Mouse (Mus musculus): ENCODE results near the gene Dars. TPM values are rescaled to one million over a fixed set of nuclear protein-coding genes. Genes with fewer than 3 reads are reported as not detected.
"Not testable (repeated sequence)": the region's sequence is repeated elsewhere in the genome, so short reads cannot be mapped to it uniquely, and the experiment has no call there.

Dars gene
- polyA plus RNA-seq, 1 experiment from 2014 or later: 139 TPM

DNA sequence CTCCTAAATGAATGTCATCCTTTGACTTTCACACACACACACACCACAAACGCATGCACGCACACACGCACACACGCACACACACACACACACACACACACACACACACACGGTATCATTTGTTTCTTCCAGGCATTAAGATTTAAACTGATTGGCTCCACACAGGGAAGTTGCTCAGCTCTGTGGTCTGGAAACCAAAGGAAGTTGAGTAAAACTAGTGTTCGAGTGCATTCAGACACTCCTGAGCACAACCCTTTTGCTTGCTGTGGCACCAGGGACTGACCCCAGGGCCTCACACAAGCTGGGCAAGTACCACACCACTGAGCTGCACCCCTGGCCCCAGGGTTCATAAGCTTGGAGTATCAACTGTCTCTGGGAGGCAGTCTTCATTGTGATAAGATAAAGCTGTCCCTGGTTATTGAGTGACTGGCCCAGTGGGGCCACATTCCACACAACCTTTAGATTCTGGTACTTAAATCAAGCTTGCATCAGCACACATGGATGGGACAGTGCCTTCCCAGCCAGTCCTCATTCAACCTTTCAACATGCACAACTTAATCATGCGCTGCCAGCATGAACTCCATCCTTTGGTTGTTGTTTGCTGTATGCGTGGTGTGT is 94.0 kb downstream of the Dars start:
- WGBS: 92% methylated on average over 8 of the region's 8 CpGs
- H3K9ac ChIP-seq: no peak overlapping the region
- no peaks in the 10 kb centered on the region for H3K36me3 ChIP-seq

GRCm38 (mm10) chr1:128319266-128319665 is 97.9 kb downstream of the Dars start:
- H3K9me3 ChIP-seq; H3K4me2 ChIP-seq; H3K27ac ChIP-seq (replicated peaks); H3K27me3 ChIP-seq; H3K4me1 ChIP-seq (replicated peaks); H3K36me3 ChIP-seq; ATAC-seq (ENCODE audit: low FRiP score, low read depth); H3K4me3 ChIP-seq; H3K9ac ChIP-seq: not testable (repeated sequence)
- WGBS: 89% methylated on average over 6 of the region's 6 CpGs

More for the DNA sequence above, 94.0 kb downstream of the Dars start:
- H3K4me2 ChIP-seq: no peak overlapping the region
- ATAC-seq (ENCODE audit: low FRiP score, low read depth): no peak
- no peaks in the 10 kb centered on the region for H3K27me3 ChIP-seq
- no peak overlapping the region for H3K27ac ChIP-seq (replicated peaks)
- H3K4me3 ChIP-seq: no peak overlapping the region
- H3K9me3 ChIP-seq: no peaks in the 10 kb centered on the region
- no peaks in the 10 kb centered on the region for H3K4me1 ChIP-seq (replicated peaks)

DNA sequence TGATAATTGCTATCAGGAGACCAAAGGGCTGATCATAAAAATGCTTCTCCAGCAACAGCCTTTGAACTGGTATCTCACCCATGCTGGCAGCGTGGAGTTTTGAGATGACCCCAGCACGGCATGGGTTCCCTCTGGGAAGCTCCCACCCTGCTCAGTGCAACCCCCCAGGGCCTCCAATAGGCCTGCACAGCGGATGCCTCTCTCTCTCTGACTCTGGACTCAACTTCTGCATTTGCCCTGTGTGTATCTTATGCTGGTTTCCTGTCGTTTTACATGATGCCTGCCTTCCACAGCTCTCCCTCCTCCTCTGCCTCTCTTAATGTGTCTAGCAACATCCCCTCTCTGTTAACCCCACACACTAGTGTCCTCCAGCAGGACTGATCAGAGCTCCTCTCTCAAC is 102.5 kb downstream of the Dars start:
- H3K9me3 ChIP-seq: no peaks in the 10 kb centered on the region
- no peak overlapping the region for H3K4me2 ChIP-seq
- WGBS: 80% methylated on average over 4 of the region's 4 CpGs
- no peak overlapping the region for H3K27ac ChIP-seq (replicated peaks)
- H3K9ac ChIP-seq: no peak overlapping the region
- no peaks in the 10 kb centered on the region for H3K36me3 ChIP-seq
- no peaks in the 10 kb centered on the region for H3K4me1 ChIP-seq (replicated peaks)
- H3K4me3 ChIP-seq: no peak overlapping the region
- ATAC-seq (ENCODE audit: low FRiP score, low read depth): no peak
- H3K27me3 ChIP-seq: no peaks in the 10 kb centered on the region

Other genes with a start within 250 kb of the Dars start
- 74.7 and 82.9 TPM in 2 replicates for gene Ubxn4, start 173.4 kb downstream of the Dars start, polyA plus RNA-seq (2015; fragmentation: Nextera tagmentation; extraction: Ambion mirVana)
- gene Lct, start 89.0 kb downstream of the Dars start, polyA plus RNA-seq (2015; fragmentation: Nextera tagmentation; extraction: Ambion mirVana): 0.27 and 0.37 TPM in 2 replicates
- 74.1 and 75.5 TPM in 2 replicates for gene Mcm6, start 57.7 kb downstream of the Dars start, polyA plus RNA-seq (2015; fragmentation: Nextera tagmentation; extraction: Ambion mirVana)
- gene Cxcr4, start 174.9 kb upstream of the Dars start, polyA plus RNA-seq (2015; fragmentation: Nextera tagmentation; extraction: Ambion mirVana): 9.2 and 10.0 TPM in 2 replicates